Mouse (Mus musculus): ENCODE data around the gene Smok3c. TPM values are rescaled to one million over a fixed set of nuclear protein-coding genes. Genes with fewer than 3 reads are reported as not detected.
"Not testable (repeated sequence)": the region's sequence is repeated elsewhere in the genome, so short reads cannot be mapped to it uniquely, and the experiment has no call there.

Gene Smok3c
- polyA plus RNA-seq, 1 experiment from 2014 or later: not detected

DNA sequence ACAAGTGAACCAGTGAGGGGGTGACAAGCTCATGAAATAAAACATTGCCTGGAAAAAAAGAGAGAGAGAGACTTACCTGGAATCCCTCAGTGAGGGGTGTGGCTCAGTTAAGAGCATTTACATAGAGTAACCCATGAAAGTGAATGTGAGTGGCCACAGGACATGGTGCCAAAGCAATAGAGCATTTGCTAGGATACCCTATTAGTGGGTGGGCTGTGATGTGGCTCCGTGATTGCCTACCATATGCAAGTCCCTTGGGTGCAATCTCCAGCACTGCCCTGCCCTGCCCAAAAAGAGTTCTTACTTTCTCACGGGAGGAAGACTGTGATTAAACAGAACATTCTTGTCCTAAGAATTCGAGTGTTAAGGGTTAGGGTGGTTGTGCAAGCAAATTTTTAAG is 54.1 kb downstream of the Smok3c start:
- H3K27me3 ChIP-seq: no peaks in the 10 kb centered on the region
- no peak overlapping the region for H3K4me2 ChIP-seq
- 59% methylated on average over 3 of the region's 3 CpGs for WGBS
- no peak overlapping the region for H3K9ac ChIP-seq
- no peak for ATAC-seq (ENCODE audit: insufficient number of reproducible peaks, low FRiP score, low TSS enrichment, low read depth)
- H3K9me3 ChIP-seq: no peaks in the 10 kb centered on the region
- no peaks in the 10 kb centered on the region for H3K4me1 ChIP-seq
- peaks cover 27% of the 10 kb centered on the region for H3K36me3 ChIP-seq
- no peak overlapping the region for H3K27ac ChIP-seq
- no peak overlapping the region for H3K4me3 ChIP-seq

DNA sequence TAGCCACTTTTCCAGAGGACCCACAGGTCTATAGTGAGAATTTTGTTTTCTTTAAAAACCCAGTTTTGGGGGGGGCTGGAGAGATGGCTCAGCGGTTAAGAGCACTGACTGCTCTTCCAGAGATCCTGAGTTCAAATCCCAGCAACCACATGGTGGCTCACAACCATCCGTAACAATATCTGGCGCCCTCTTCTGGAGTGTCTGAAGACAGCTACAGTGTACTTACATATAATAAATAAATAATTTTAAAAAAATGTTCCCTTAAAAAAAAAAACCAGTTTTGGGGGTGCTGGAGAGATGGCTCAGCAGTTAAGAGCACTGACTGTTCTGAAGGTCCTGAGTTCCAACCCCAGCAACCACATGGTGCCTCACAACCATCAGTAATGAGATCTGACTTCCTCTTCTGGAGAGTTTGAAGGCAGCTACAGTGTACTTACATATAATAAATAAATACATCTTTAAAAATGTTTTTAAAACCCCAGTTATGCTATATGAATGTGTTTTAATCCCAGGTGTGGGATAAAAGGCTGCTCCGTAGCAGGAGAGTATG is 56.9 kb downstream of the Smok3c start:
- not testable (repeated sequence) for H3K9me3 ChIP-seq; H3K36me3 ChIP-seq; H3K4me3 ChIP-seq; H3K27me3 ChIP-seq; H3K4me1 ChIP-seq; H3K9ac ChIP-seq; H3K4me2 ChIP-seq; ATAC-seq (ENCODE audit: insufficient number of reproducible peaks, low FRiP score, low TSS enrichment, low read depth); H3K27ac ChIP-seq
- 63% methylated on average over 4 of the region's 4 CpGs for WGBS

Other genes starting within 250 kb of the Smok3c start
- gene Pilra, start 216.9 kb upstream of the Smok3c start, polyA plus RNA-seq (2015; fragmentation: Nextera tagmentation; extraction: Ambion mirVana): 0.58 and 1.2 TPM in 2 replicates
- gene Pilrb1, start 195.1 kb upstream of the Smok3c start, polyA plus RNA-seq (2015; fragmentation: Nextera tagmentation; extraction: Ambion mirVana): 0.29 and 0.40 TPM in 2 replicates
- 0.22 and 1.2 TPM in 2 replicates for gene Pilrb2, start 181.4 kb upstream of the Smok3c start, polyA plus RNA-seq (2015; fragmentation: Nextera tagmentation; extraction: Ambion mirVana)
- 0.15 and 0.19 TPM in 2 replicates for gene Cyp3a13, start 131.6 kb upstream of the Smok3c start, polyA plus RNA-seq (2015; fragmentation: Nextera tagmentation; extraction: Ambion mirVana)
- gene Gjc3, start 90.1 kb upstream of the Smok3c start, polyA plus RNA-seq (2015; fragmentation: Nextera tagmentation; extraction: Ambion mirVana): 0.40 and 0.67 TPM in 2 replicates
- gene Azgp1, start 71.7 kb upstream of the Smok3c start, polyA plus RNA-seq (2015; fragmentation: Nextera tagmentation; extraction: Ambion mirVana): not detected in 2 replicates
- not detected in 2 replicates for gene Smok3a, start 31.9 kb upstream of the Smok3c start, polyA plus RNA-seq (2015; fragmentation: Nextera tagmentation; extraction: Ambion mirVana)
- gene Smok3b, start 31.8 kb upstream of the Smok3c start, polyA plus RNA-seq (2015; fragmentation: Nextera tagmentation; extraction: Ambion mirVana): not detected in 2 replicates
- gene Zkscan1, start 31.9 kb downstream of the Smok3c start, polyA plus RNA-seq (2015; fragmentation: Nextera tagmentation; extraction: Ambion mirVana): 15.6 and 17.0 TPM in 2 replicates
- 52.8 and 56.5 TPM in 2 replicates for gene Zscan21, start 63.7 kb downstream of the Smok3c start, polyA plus RNA-seq (2015; fragmentation: Nextera tagmentation; extraction: Ambion mirVana)
- gene Zfp113, start 102.5 kb downstream of the Smok3c start, polyA plus RNA-seq (2015; fragmentation: Nextera tagmentation; extraction: Ambion mirVana): 15.9 and 18.5 TPM in 2 replicates
- gene Cops6, start 107.9 kb downstream of the Smok3c start, polyA plus RNA-seq (2015; fragmentation: Nextera tagmentation; extraction: Ambion mirVana): 299 and 325 TPM in 2 replicates
- gene Ap4m1, start 118.8 kb downstream of the Smok3c start, polyA plus RNA-seq (2015; fragmentation: Nextera tagmentation; extraction: Ambion mirVana): 22.8 and 24.3 TPM in 2 replicates
- 139 and 143 TPM in 2 replicates for gene Mcm7, start 119.2 kb downstream of the Smok3c start, polyA plus RNA-seq (2015; fragmentation: Nextera tagmentation; extraction: Ambion mirVana)
- 73.8 and 74.8 TPM in 2 replicates for gene Taf6, start 134.3 kb downstream of the Smok3c start, polyA plus RNA-seq (2015; fragmentation: Nextera tagmentation; extraction: Ambion mirVana)
- 69.4 and 69.7 TPM in 2 replicates for gene Cnpy4, start 134.3 kb downstream of the Smok3c start, polyA plus RNA-seq (2015; fragmentation: Nextera tagmentation; extraction: Ambion mirVana)
- 8.4 and 9.2 TPM in 2 replicates for gene Mblac1, start 141.1 kb downstream of the Smok3c start, polyA plus RNA-seq (2015; fragmentation: Nextera tagmentation; extraction: Ambion mirVana)
- gene Nxpe5, start 172.7 kb downstream of the Smok3c start, polyA plus RNA-seq (2015; fragmentation: Nextera tagmentation; extraction: Ambion mirVana): 0.11 TPM in 1 of 2 replicates, not detected in the other
- 69.6 and 73.5 TPM in 2 replicates for gene Lamtor4, start 202.3 kb downstream of the Smok3c start, polyA plus RNA-seq (2015; fragmentation: Nextera tagmentation; extraction: Ambion mirVana)
- 4.4 and 5.1 TPM in 2 replicates for gene BC037034, start 210.8 kb downstream of the Smok3c start, polyA plus RNA-seq (2015; fragmentation: Nextera tagmentation; extraction: Ambion mirVana)
- 5.1 and 5.3 TPM in 2 replicates for gene Gal3st4, start 219.6 kb downstream of the Smok3c start, polyA plus RNA-seq (2015; fragmentation: Nextera tagmentation; extraction: Ambion mirVana)
- gene Gm43720, start 226.8 kb downstream of the Smok3c start, polyA plus RNA-seq (2015; fragmentation: Nextera tagmentation; extraction: Ambion mirVana): 0.17 and 0.30 TPM in 2 replicates
- gene Gpc2, start 226.8 kb downstream of the Smok3c start, polyA plus RNA-seq (2015; fragmentation: Nextera tagmentation; extraction: Ambion mirVana): 14.2 and 24.8 TPM in 2 replicates
- 4.8 and 5.5 TPM in 2 replicates for gene Stag3, start 227.0 kb downstream of the Smok3c start, polyA plus RNA-seq (2015; fragmentation: Nextera tagmentation; extraction: Ambion mirVana)

Data from limb, embryonic 15.5 days (tissue).